Mouse (Mus musculus): ENCODE measurements around the gene Abcc8. TPM values are rescaled to one million over a fixed set of nuclear protein-coding genes. Genes with fewer than 3 reads are reported as not detected.

The Abcc8 gene
- polyA plus RNA-seq, 1 experiment from 2014 or later = 2.6 TPM

Other genes with a start within 250 kb of the Abcc8 start
- gene Abcc6, start 149.7 kb downstream of the Abcc8 start, polyA plus RNA-seq (2015; fragmentation: Nextera tagmentation; extraction: Ambion mirVana) = 0.66 and 0.87 TPM in 2 replicates
- gene Nomo1, start 146.3 kb downstream of the Abcc8 start, polyA plus RNA-seq (2015; fragmentation: Nextera tagmentation; extraction: Ambion mirVana) = 43.3 and 44.4 TPM in 2 replicates
- 0.14 and 0.28 TPM in 2 replicates for gene Kcnj11, start 79.3 kb downstream of the Abcc8 start, polyA plus RNA-seq (2015; fragmentation: Nextera tagmentation; extraction: Ambion mirVana)
- 23.9 and 26.1 TPM in 2 replicates for gene Ush1c, start 58.5 kb upstream of the Abcc8 start, polyA plus RNA-seq (2015; fragmentation: Nextera tagmentation; extraction: Ambion mirVana)
- gene Otog, start 61.0 kb upstream of the Abcc8 start, polyA plus RNA-seq (2015; fragmentation: Nextera tagmentation; extraction: Ambion mirVana) = 0.05 and 0.08 TPM in 2 replicates
- 0.69 and 0.81 TPM in 2 replicates for gene Myod1, start 196.4 kb upstream of the Abcc8 start, polyA plus RNA-seq (2015; fragmentation: Nextera tagmentation; extraction: Ambion mirVana)
- 0.04 TPM in 1 of 2 replicates, not detected in the other for gene Kcnc1, start 216.5 kb upstream of the Abcc8 start, polyA plus RNA-seq (2015; fragmentation: Nextera tagmentation; extraction: Ambion mirVana)